Mouse (Mus musculus) testis, adult 2 months (tissue): ENCODE data around the gene Ubl4b. TPM values are rescaled to one million over a fixed set of nuclear protein-coding genes. Genes with fewer than 3 reads are reported as not detected.

Experiments used
- H3K27ac ChIP-seq: fragments of 200-500 bp; 2 replicates; pipeline ENCODE4 v1.5.1; 2012; ENCODE audit warnings: low read depth, low read length; ENCODE audit not compliant: control insufficient read depth, insufficient read depth
- H3K27me3 ChIP-seq: fragments of 200-500 bp; 2 replicates; pipeline ENCODE4 v1.6.1; 2012; ENCODE audit warnings: mild to moderate bottlenecking, low read length, moderate library complexity; ENCODE audit not compliant: control insufficient read depth, insufficient read depth
- H3K36me3 ChIP-seq: fragments of 200-500 bp; 2 replicates; pipeline ENCODE4 v1.6.1; 2012; ENCODE audit warnings: mild to moderate bottlenecking, low read length; ENCODE audit not compliant: control insufficient read depth, insufficient read depth
- H3K4me1 ChIP-seq: fragments of 200-500 bp; 2 replicates; pipeline ENCODE4 v1.6.1; 2012; ENCODE audit warnings: low read length; ENCODE audit not compliant: control insufficient read depth, insufficient read depth
- H3K4me3 ChIP-seq: fragments of 200-500 bp; 2 replicates; pipeline ENCODE4 v1.5.1; 2012; ENCODE audit warnings: low read depth, mild to moderate bottlenecking, low read length, moderate library complexity, mixed read lengths; ENCODE audit not compliant: control insufficient read depth
- CTCF ChIP-seq: fragments of 200-500 bp; IDR thresholded peaks from 2 replicates; pipeline ENCODE4 v1.5.1; 2012; ENCODE audit warnings: low read depth, mild to moderate bottlenecking, inconsistent platforms, low read length, moderate library complexity; ENCODE audit not compliant: control insufficient read depth, insufficient read depth, insufficient replicate concordance
- POLR2A ChIP-seq: fragments of 200-500 bp; IDR thresholded peaks from 2 replicates; pipeline ENCODE4 v1.6.1; 2012; ENCODE audit warnings: low read depth, mild to moderate bottlenecking, inconsistent platforms, low read length, moderate library complexity; ENCODE audit not compliant: control insufficient read depth
- polyA plus RNA-seq: library from polyadenylated mRNA; depleted of rRNA; stranded (reverse); fragments of >200 nt; gene quantifications from 2 replicates; pipeline ENCODE4 v1.2.3, GENCODE M21; 2012; rRNA removed

Ubl4b gene
- 249 and 255 TPM in 2 replicates for polyA plus RNA-seq

- TF ChIP-seq POLR2A, result peak; percentile 71; the same call in 1 of the 2 replicates
- no peak for TF ChIP-seq CTCF
- H3K36me3 ChIP-seq, result no peaks in the 10 kb centered on the region
- no peaks in the 10 kb centered on the region for H3K27me3 ChIP-seq
- no peaks in the 10 kb centered on the region for H3K4me1 ChIP-seq
- peak within 1 kb of the TSS; percentile 81 for H3K4me3 ChIP-seq
- peak within 1 kb of the TSS; percentile 3; the same call in 1 of the 2 replicates for H3K27ac ChIP-seq
Measured at GRCm38 (mm10) chr3:107554842-107555241, at the start of gene Ubl4b. Gene Ubl4b, minus strand, starts transcription at chr3:107555073.

- Histone ChIP-seq H3K4me1 (peaks cover 15% of the 10 kb centered on the region), H3K4me3 (no peak overlapping the region), H3K36me3 (no peaks in the 10 kb centered on the region), H3K27ac (no peak overlapping the region), H3K27me3 (peaks cover 2% of the 10 kb centered on the region)
- TF ChIP-seq CTCF, result no peak
Measured at GRCm38 (mm10) chr3:107600127-107600526, 45.3 kb upstream of the Ubl4b start.

DNA sequence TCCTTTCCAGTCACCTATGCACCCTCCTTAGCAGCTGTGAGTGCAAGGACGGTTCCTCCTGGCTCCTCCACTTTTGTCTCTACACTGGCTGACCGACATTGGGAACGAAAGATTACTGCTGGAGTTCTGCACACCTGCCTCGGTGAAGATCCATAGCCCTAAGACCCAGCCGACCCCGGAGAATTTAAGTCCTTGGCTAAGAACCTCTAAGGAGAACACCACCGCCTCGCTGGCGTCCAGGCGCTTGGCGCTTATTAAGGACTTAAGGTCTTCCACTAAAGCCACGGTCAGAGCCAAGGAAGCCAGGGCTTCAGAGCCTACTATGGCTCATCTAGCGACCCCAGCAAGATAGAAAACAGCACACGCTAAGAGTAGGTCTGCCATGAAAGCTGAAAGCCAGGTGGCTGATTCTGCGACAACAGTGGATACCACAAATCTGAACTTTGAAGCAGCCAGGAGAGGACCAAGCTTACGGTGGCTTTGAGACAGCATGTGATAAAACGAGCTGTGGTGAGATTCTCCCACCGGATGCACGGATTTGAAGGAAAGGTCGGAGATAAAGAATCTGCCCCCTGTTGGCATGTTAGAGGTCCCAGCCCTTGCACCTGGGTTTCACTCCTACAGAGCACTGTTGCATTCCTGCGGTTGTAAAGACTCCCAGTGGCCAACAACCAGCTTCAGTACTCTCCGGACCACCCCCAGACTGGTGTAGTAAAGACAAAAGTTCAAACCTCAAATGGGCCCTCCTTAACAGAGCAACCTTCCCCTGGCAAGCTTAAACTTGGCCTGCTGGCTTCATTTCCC, 42.9 kb upstream of the Ubl4b start:
- Histone ChIP-seq H3K27me3 (peaks cover 4% of the 10 kb centered on the region), H3K36me3 (no peaks in the 10 kb centered on the region), H3K4me3 (no peak overlapping the region), H3K4me1 (peaks cover 18% of the 10 kb centered on the region), H3K27ac (no peak overlapping the region)
- TF ChIP-seq POLR2A (no peak), CTCF (no peak)

GRCm38 (mm10) chr3:107597134-107597533, 42.3 kb upstream of the Ubl4b start:
- peaks cover 4% of the 10 kb centered on the region for H3K27me3 ChIP-seq
- no peak overlapping the region for H3K27ac ChIP-seq
- no peak overlapping the region for H3K4me3 ChIP-seq
- peaks cover 18% of the 10 kb centered on the region for H3K4me1 ChIP-seq
- TF ChIP-seq POLR2A, result no peak
- H3K36me3 ChIP-seq, result no peaks in the 10 kb centered on the region

DNA sequence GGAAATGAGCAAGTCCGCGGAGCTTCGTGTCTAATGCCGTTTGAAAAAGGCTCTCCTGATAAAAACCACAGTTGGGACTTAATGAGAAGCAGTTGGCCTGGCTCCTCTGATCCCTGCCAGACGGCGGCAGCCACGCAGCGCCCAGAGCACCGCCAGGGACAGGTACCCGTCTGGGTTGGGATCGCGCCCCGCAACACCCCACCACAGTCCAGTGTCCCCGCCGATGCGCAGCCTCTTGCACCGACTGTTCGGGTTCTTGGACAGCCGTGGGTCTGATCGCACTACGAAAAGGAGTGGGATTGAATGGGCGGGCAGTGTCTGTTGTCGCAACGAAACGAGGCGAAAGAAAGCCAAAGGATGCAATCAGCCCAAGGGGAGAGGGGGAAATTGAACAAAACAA, 41.7 kb upstream of the Ubl4b start:
- H3K4me1 ChIP-seq, result peaks cover 18% of the 10 kb centered on the region
- H3K4me3 ChIP-seq, result no peak overlapping the region
- no peaks in the 10 kb centered on the region for H3K36me3 ChIP-seq
- H3K27ac ChIP-seq, result no peak overlapping the region
- peaks cover 4% of the 10 kb centered on the region for H3K27me3 ChIP-seq
- no peak for TF ChIP-seq POLR2A
- TF ChIP-seq CTCF, result no peak

DNA sequence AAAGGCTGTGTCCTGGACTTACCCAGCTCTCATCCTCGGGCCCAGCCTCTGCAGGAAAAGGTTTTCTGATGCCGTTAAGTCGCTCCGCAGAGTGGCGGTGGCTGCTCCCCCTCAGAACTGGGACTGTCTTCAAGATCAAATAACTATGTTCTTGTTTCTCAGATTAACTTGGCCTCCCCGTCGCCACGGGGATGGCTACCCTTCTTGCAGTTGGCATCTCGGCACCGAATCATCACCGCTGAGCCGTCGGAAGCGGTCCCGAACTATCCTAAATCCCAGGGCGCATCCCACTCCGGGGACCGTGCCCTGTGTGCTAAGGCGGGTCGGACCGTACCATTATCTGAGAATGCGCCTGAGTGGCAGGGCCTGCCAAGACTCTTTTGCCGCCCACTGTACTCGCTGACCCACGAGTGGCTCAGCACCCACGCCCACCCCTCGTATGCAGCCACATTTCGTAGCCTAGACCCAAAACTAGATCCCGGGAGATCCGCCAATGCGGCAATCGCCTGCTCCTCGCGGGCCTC, 41.1 kb upstream of the Ubl4b start:
- TF ChIP-seq CTCF (no peak), POLR2A (no peak)
- H3K27me3 ChIP-seq, result peaks cover 4% of the 10 kb centered on the region
- no peaks in the 10 kb centered on the region for H3K36me3 ChIP-seq
- H3K4me1 ChIP-seq, result peaks cover 18% of the 10 kb centered on the region
- H3K4me3 ChIP-seq, result no peak overlapping the region
- no peak overlapping the region for H3K27ac ChIP-seq

DNA sequence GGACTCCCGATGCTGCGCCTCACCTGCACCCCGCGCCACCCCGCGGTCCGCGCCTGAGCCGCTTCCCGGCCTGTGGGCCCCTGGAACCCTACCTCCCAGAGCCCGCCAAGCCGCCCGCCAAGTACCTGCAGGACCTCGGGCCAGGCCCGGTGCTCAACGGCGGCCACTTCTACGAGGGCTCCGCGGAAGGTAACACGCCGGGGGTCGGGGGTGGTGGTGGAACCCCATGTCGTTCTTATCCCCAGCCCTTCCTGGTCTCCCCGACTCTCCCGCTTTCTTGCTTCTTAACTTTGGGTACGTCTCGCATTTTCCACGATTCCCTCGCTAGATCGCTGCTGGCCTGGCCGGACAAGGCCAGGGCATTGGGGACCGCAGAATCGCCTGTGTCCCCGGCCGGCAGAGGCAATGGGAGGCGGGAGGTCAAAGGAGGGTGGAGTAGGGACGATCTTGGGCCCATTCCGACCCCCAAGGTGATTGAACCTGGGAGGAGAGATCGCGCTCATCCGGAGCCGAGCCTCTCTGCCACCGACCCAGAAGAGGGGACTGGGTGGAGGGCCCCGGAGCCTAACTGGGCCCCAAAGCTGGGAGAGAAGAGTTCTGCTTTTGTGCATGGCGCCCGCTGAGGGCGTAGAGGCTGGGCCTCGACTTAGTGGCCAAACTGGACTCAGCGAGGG, 40.5 kb upstream of the Ubl4b start:
- no peak for TF ChIP-seq CTCF
- TF ChIP-seq POLR2A, result no peak
- Histone ChIP-seq H3K4me1 (peaks cover 18% of the 10 kb centered on the region), H3K27ac (no peak overlapping the region), H3K36me3 (no peaks in the 10 kb centered on the region), H3K27me3 (peaks cover 4% of the 10 kb centered on the region), H3K4me3 (peak overlapping the region; percentile 26)
